Mouse (Mus musculus) megakaryocyte-erythroid progenitor cell, adult 5-6 weeks (primary cell): Measurements from ENCODE around the gene Ntrk2. TPM values are rescaled to one million over a fixed set of nuclear protein-coding genes. Genes with fewer than 3 reads are reported as not detected.

ENCODE experiments used
- ATAC-seq: replicated peaks from 2 replicates; pipeline ENCODE4 v1.8.0; 2016; ENCODE audit warnings: mild to moderate bottlenecking, inconsistent platforms; ENCODE audit not compliant: severe bottlenecking, poor library complexity, low FRiP score, low TSS enrichment
- total RNA-seq, 2 experiments: library from RNA; stranded (forward) in 1 of 2; stranded (reverse) in 1 of 2; fragments of 200-1000, 215-1000 nt in 1 of 2; fragments of >200 nt in 1 of 2; fragmentation: Nextera tagmentation in 1 of 2; gene quantifications; 2 replicates each; pipeline ENCODE4 v1.2.3; 2014 to 2017

The Ntrk2 gene
- total RNA-seq, 2 experiments from 2014 or later, result not detected

DNA sequence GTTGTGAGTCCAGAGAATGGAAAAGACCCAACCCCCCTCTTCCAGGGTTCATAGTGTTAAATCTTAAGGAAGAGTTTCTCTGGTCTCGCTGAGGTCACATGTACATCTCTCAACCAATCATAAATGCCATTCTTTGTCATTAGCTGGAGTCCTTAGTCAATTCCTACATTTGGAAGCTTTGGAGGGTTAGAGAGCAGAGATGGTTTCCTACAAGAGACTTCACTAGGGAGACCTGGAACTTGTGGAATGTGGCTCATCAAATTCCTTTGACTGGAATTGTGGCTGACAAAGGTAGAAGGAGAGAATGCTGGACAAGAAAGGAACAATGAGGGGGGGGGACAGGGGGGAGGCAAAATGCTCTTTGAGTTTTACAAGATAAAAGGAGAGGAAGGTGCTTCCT is 30.5 kb downstream of the Ntrk2 start:
- no peak for ATAC-seq

DNA sequence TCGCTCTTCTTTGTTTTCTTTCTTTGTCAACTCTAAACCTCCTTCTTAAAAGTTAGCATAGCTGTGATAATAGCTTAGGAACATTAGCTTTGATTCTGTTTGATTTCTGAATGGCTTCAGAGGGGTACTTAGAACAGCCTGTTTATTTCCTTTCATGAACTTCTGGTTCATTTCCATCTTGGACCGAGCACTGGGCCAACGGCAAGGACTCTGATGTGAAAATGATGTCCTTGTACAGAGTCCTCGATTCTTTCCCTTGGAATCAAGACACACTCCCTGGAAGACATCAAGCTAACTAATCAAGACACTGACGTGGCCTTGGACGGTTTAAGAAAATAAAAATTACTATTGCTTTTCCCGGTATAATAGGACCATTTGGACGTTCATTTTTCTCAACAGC is 31.7 kb downstream of the Ntrk2 start:
- no peak for ATAC-seq

DNA sequence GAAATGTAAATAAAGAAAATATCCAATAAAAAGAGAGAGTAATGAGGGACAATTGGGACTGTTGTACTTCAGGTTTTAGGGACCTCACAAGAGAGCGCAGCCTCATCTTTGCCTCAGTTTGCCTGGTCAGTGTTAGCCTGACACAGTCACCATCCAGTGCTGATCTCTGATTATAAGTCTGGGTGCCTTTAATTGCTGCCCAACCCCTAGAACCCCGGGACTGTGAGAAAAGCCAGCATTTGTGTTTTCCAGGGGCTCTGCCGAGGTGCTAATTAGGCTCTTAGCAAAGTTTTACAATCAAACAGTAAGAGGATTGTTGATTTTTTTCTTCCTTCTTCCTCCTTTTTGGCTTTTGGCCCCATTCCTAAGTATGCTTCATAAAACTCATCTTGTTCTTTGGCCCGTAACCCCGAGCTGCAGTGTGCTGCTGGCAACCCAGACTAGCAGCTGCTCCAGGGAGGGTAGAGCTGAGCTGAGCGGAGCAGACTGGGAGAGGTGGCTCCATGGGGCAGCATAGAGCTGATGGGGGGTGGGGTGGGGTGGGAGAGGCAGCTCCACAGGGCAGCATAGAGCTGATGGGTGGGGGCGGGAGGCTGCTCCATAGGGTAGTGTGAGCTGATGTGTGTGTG is 34.5 kb downstream of the Ntrk2 start:
- no peak for ATAC-seq

GRCm38 (mm10) chr13:58843826-58844225 is 37.5 kb downstream of the Ntrk2 start:
- no peak for ATAC-seq

DNA sequence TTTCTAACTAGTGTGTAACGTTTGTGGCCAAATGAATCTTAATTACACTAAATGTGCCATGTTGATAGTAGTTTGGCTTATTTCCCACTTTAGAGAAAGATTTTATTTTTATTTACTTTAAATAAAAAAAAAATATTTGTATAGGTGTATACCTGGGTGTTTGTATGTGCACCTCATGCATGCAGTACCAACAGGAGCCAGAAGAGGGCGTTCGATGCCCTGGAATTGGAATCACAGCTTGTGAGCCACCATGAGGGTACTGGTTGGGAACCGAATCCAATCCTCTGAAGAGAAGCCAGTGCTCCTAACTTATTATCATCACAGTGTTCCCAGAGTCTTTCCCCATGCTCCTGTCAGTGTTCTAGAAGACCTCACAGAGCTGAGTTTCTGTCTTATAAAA is 42.2 kb downstream of the Ntrk2 start:
- no peak for ATAC-seq

DNA sequence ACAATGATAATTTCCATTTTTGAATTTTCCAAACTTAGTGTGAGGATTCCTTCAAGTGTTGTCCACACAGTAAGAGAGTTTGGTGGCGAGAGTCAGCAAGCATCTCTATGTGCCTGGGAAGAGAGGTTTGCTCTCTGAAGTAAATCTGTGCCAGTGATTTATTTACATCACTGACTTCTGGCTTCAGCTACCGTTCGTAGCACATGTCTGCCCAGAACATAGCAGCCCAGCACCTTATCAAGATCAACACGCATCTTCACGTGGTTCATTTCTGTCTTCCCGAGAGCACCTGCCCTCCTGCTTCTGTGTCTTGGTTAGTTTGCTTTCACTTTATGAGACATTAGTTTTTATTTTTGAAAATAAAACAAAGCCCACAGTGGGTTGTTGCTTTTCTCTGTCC is 47.3 kb downstream of the Ntrk2 start:
- no peak for ATAC-seq

GRCm38 (mm10) chr13:58866239-58866638 is 59.9 kb downstream of the Ntrk2 start:
- no peak for ATAC-seq

GRCm38 (mm10) chr13:58866776-58867435 is 60.5 kb downstream of the Ntrk2 start:
- no peak for ATAC-seq

DNA sequence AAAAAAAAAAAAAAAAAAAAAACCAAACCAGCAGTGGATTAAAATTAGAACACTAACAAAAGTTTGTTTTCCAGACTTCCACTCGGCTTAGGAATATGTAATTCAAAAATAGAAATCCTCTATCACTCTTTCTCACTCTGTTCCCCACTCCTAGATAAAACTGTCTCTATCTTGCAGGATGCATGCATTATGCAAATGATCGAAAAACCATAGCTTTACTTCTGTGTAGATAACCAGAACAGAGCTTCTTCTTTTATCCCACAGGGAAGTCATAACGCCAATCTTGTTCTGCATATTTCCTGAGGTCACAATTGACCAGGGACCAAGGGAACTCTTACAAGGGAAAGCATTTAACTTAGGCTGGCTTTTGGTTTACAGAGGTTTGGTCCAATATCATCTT is 76.1 kb downstream of the Ntrk2 start:
- no peak for ATAC-seq

DNA sequence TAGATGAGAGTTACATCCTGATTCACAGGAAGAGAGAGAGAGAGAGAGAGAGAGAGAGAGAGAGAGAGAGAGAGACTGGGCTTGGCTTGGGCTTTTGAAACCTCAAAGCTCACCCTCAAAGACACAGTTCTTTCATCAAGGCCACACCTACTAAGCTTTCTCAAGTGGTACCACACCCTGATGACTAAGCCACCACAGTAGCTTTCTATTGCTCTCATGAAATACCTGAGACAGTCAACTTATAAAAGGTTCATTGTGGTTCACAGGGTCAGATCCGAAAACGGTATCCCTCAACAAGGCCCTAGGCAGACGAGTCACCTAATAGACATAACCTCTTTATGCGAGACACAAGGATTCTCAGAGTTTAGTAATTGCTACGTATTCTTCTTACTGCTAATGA is 76.5 kb downstream of the Ntrk2 start:
- no peak for ATAC-seq

DNA sequence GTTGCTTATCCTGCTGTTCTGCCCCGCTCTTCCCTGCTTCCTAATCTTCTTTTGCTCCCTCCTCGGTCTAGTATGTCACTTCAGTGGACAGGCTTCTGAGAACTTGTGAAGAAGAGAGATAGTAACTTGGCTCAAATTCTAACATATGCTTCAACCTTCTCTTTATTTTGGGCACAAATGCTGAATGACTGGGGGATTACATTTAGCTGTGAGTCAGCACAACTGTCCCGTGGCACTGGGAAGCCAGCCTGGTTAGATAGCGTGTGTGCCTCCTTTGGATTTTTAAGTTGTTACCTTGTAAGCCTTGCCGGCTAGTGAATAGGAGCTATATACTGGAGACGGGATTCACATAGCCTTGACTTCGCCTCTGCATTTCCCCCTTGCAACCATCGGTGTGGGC is 79.7 kb downstream of the Ntrk2 start:
- no peak for ATAC-seq

DNA sequence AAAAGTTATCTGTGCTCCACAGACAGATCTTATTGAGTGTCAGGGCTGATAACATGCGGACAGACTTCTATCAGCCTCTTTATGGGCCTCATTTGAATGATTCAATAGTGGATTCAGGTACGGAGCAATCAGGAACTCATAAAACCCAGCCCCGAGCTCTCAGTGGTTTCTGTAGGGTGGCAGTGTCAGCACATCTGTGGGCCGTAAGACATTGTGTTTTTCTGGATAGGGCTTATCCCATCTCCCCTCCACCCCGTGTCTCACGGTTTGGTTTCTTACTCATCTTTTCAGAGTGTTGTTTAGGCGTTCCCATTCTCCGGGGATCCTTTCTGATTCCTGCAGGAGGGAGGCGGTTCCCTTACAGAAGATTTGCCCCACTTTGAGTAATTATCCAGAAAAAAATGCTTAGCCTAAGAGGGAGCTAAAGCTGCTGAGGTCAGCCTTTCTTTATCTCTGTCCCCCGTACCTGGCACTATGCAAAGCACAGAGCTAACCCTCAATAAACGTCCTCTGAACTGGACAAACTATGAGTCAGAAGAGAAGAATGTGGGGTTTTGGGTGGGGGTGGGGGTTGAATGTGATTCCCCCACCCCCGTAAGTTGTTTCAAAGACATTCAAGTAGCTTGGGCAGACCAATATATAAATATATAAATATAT is 90.0 kb downstream of the Ntrk2 start:
- ATAC-seq, result no peak

- no peak for ATAC-seq
Observed at GRCm38 (mm10) chr13:58899337-58899736, 93.0 kb downstream of the Ntrk2 start.

GRCm38 (mm10) chr13:58902313-58902712 is 95.9 kb downstream of the Ntrk2 start:
- no peak for ATAC-seq

GRCm38 (mm10) chr13:58904742-58905735 is 98.7 kb downstream of the Ntrk2 start:
- ATAC-seq, result no peak

DNA sequence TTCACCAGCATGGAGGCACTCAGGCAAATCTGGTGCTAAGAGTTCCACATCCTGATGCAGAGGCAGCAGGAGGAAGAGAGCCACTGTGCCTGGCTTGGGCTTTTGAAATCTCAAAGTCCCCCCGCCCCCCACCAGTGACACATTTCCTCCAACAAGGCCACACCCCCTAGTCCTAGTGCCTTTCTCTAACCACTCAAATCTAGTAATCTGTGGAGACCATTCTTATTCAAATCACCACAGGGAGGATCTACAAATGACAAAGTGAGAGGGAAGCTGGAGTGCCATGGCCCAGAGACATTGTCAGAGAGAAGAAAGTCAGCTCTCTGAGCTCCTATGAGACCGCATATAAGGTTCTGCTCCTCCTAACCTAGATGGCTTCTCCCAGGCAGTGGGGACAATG is 105.6 kb downstream of the Ntrk2 start:
- ATAC-seq, result no peak

- no peak for ATAC-seq
Observed at GRCm38 (mm10) chr13:58912559-58912958, 106.2 kb downstream of the Ntrk2 start.

- ATAC-seq, result no peak
Observed at GRCm38 (mm10) chr13:58914061-58914814, 107.9 kb downstream of the Ntrk2 start.

GRCm38 (mm10) chr13:58916348-58916747 is 110.0 kb downstream of the Ntrk2 start:
- ATAC-seq, result no peak
